Mouse (Mus musculus): ENCODE data around the gene Lats2. TPM values are rescaled to one million over a fixed set of nuclear protein-coding genes. Genes with fewer than 3 reads are reported as not detected.
"Not testable (repeated sequence)": the region's sequence is repeated elsewhere in the genome, so short reads cannot be mapped to it uniquely, and the experiment has no call there.

Lats2 gene
- polyA plus RNA-seq, 1 experiment from 2014 or later = 25.3 TPM

GRCm38 (mm10) chr14:57690681-57691080 lies 67.5 kb downstream of the Lats2 start:
- peaks cover 73% of the 10 kb centered on the region for H3K36me3 ChIP-seq
- H3K9me3 ChIP-seq = no peaks in the 10 kb centered on the region
- no peak overlapping the region for H3K4me2 ChIP-seq
- H3K9ac ChIP-seq = no peak overlapping the region
- ATAC-seq (ENCODE audit: insufficient number of reproducible peaks, insufficient read depth, low FRiP score, low TSS enrichment, low read depth) = no peak
- no peak overlapping the region for H3K27ac ChIP-seq
- 92% methylated on average over 8 of the region's 8 CpGs for WGBS
- no peaks in the 10 kb centered on the region for H3K27me3 ChIP-seq
- H3K4me1 ChIP-seq = no peaks in the 10 kb centered on the region
- H3K4me3 ChIP-seq = no peak overlapping the region

- not testable (repeated sequence) for H3K9ac ChIP-seq; H3K4me2 ChIP-seq; H3K4me3 ChIP-seq; H3K9me3 ChIP-seq; H3K27me3 ChIP-seq; H3K27ac ChIP-seq; H3K4me1 ChIP-seq; ATAC-seq (ENCODE audit: insufficient number of reproducible peaks, insufficient read depth, low FRiP score, low TSS enrichment, low read depth)
- 93% methylated on average over 7 of the region's 7 CpGs for WGBS
- peaks cover 49% of the 10 kb centered on the region for H3K36me3 ChIP-seq
These were observed 70.1 kb downstream of the Lats2 start for GRCm38 (mm10) chr14:57688066-57688465.

GRCm38 (mm10) chr14:57687441-57687840 lies 70.7 kb downstream of the Lats2 start:
- 83% methylated on average over 5 of the region's 5 CpGs for WGBS
- ATAC-seq (ENCODE audit: insufficient number of reproducible peaks, insufficient read depth, low FRiP score, low TSS enrichment, low read depth) = no peak
- H3K4me1 ChIP-seq = no peaks in the 10 kb centered on the region
- peaks cover 45% of the 10 kb centered on the region for H3K36me3 ChIP-seq
- H3K27ac ChIP-seq = no peak overlapping the region
- no peak overlapping the region for H3K9ac ChIP-seq
- H3K4me2 ChIP-seq = no peak overlapping the region
- H3K27me3 ChIP-seq = no peaks in the 10 kb centered on the region
- H3K4me3 ChIP-seq = no peak overlapping the region
- no peaks in the 10 kb centered on the region for H3K9me3 ChIP-seq

- ATAC-seq (ENCODE audit: insufficient number of reproducible peaks, insufficient read depth, low FRiP score, low TSS enrichment, low read depth) = no peak
- Histone ChIP-seq H3K4me2 (no peak overlapping the region), H3K27ac (no peak overlapping the region), H3K4me3 (no peak overlapping the region), H3K27me3 (no peaks in the 10 kb centered on the region), H3K9ac (no peak overlapping the region), H3K9me3 (no peaks in the 10 kb centered on the region), H3K36me3 (peaks cover 40% of the 10 kb centered on the region), H3K4me1 (no peaks in the 10 kb centered on the region)
- 92% methylated on average over 6 of the region's 6 CpGs for WGBS
These were observed 71.5 kb downstream of the Lats2 start for GRCm38 (mm10) chr14:57686647-57687046.

GRCm38 (mm10) chr14:57684579-57684978 lies 73.6 kb downstream of the Lats2 start:
- no peak overlapping the region for H3K4me2 ChIP-seq
- no peak for ATAC-seq (ENCODE audit: insufficient number of reproducible peaks, insufficient read depth, low FRiP score, low TSS enrichment, low read depth)
- no peaks in the 10 kb centered on the region for H3K27me3 ChIP-seq
- H3K9me3 ChIP-seq = no peaks in the 10 kb centered on the region
- 12% methylated on average over 1 of the region's 1 CpGs for WGBS
- H3K4me1 ChIP-seq = no peaks in the 10 kb centered on the region
- H3K4me3 ChIP-seq = no peak overlapping the region
- no peak overlapping the region for H3K9ac ChIP-seq
- H3K27ac ChIP-seq = no peak overlapping the region
- peaks cover 21% of the 10 kb centered on the region for H3K36me3 ChIP-seq

- H3K9me3 ChIP-seq = no peaks in the 10 kb centered on the region
- no peak overlapping the region for H3K4me2 ChIP-seq
- no peak for ATAC-seq (ENCODE audit: insufficient number of reproducible peaks, insufficient read depth, low FRiP score, low TSS enrichment, low read depth)
- H3K27ac ChIP-seq = no peak overlapping the region
- H3K9ac ChIP-seq = no peak overlapping the region
- 84% methylated on average over 4 of the region's 4 CpGs for WGBS
- peaks cover 6% of the 10 kb centered on the region; the same call in 1 of the 2 replicates for H3K36me3 ChIP-seq
- no peaks in the 10 kb centered on the region for H3K27me3 ChIP-seq
- no peaks in the 10 kb centered on the region for H3K4me1 ChIP-seq
- no peak overlapping the region for H3K4me3 ChIP-seq
These were observed 75.4 kb downstream of the Lats2 start for GRCm38 (mm10) chr14:57682751-57683150.

GRCm38 (mm10) chr14:57679958-57680535 lies 78.1 kb downstream of the Lats2 start:
- no peak for ATAC-seq (ENCODE audit: insufficient number of reproducible peaks, insufficient read depth, low FRiP score, low TSS enrichment, low read depth)
- H3K4me2 ChIP-seq = no peak overlapping the region
- no peaks in the 10 kb centered on the region for H3K36me3 ChIP-seq
- H3K4me3 ChIP-seq = no peak overlapping the region
- H3K9ac ChIP-seq = no peak overlapping the region
- no peaks in the 10 kb centered on the region for H3K4me1 ChIP-seq
- WGBS = 35% methylated on average over 5 of the region's 5 CpGs
- H3K27ac ChIP-seq = no peak overlapping the region
- H3K27me3 ChIP-seq = no peaks in the 10 kb centered on the region
- no peaks in the 10 kb centered on the region for H3K9me3 ChIP-seq

GRCm38 (mm10) chr14:57679523-57679922 lies 78.7 kb downstream of the Lats2 start:
- Histone ChIP-seq H3K4me3 (no peak overlapping the region), H3K36me3 (no peaks in the 10 kb centered on the region), H3K27ac (no peak overlapping the region), H3K9me3 (no peaks in the 10 kb centered on the region), H3K4me2 (no peak overlapping the region), H3K4me1 (no peaks in the 10 kb centered on the region), H3K27me3 (no peaks in the 10 kb centered on the region), H3K9ac (no peak overlapping the region)
- 24% methylated on average over 1 of the region's 1 CpGs for WGBS
- ATAC-seq (ENCODE audit: insufficient number of reproducible peaks, insufficient read depth, low FRiP score, low TSS enrichment, low read depth) = no peak

- no peak overlapping the region for H3K4me3 ChIP-seq
- 25% methylated on average over 2 of the region's 2 CpGs for WGBS
- no peaks in the 10 kb centered on the region for H3K36me3 ChIP-seq
- H3K9ac ChIP-seq = no peak overlapping the region
- no peaks in the 10 kb centered on the region for H3K9me3 ChIP-seq
- no peaks in the 10 kb centered on the region for H3K27me3 ChIP-seq
- ATAC-seq (ENCODE audit: insufficient number of reproducible peaks, insufficient read depth, low FRiP score, low TSS enrichment, low read depth) = no peak
- no peak overlapping the region for H3K27ac ChIP-seq
- no peaks in the 10 kb centered on the region for H3K4me1 ChIP-seq
- no peak overlapping the region for H3K4me2 ChIP-seq
These were observed 82.7 kb downstream of the Lats2 start for GRCm38 (mm10) chr14:57675481-57675880.

- H3K36me3 ChIP-seq = no peaks in the 10 kb centered on the region
- H3K4me2 ChIP-seq = peak overlapping the region; percentile 81
- peaks cover 19% of the 10 kb centered on the region for H3K4me1 ChIP-seq
- WGBS = 10% methylated on average over 10 of the region's 10 CpGs
- H3K27me3 ChIP-seq = no peaks in the 10 kb centered on the region
- peak overlapping the region; percentile 95 for H3K9ac ChIP-seq
- no peaks in the 10 kb centered on the region for H3K9me3 ChIP-seq
- peak overlapping the region; percentile 88 for H3K4me3 ChIP-seq
- no peak for ATAC-seq (ENCODE audit: insufficient number of reproducible peaks, insufficient read depth, low FRiP score, low TSS enrichment, low read depth)
- peak overlapping the region; percentile 96 for H3K27ac ChIP-seq
These were observed 92.6 kb downstream of the Lats2 start for GRCm38 (mm10) chr14:57665628-57665950.

- no peaks in the 10 kb centered on the region for H3K27me3 ChIP-seq
- H3K4me2 ChIP-seq = peak within 1 kb of the TSS; percentile 81
- peak within 1 kb of the TSS; percentile 88 for H3K4me3 ChIP-seq
- H3K4me1 ChIP-seq = peaks cover 19% of the 10 kb centered on the region
- H3K9ac ChIP-seq = peak within 1 kb of the TSS; percentile 95
- H3K27ac ChIP-seq = peak within 1 kb of the TSS; percentile 96
- H3K36me3 ChIP-seq = no peaks in the 10 kb centered on the region
- H3K9me3 ChIP-seq = no peaks in the 10 kb centered on the region
- peak; percentile 89 for ATAC-seq (ENCODE audit: insufficient number of reproducible peaks, insufficient read depth, low FRiP score, low TSS enrichment, low read depth)
- under 1% methylated on average over 80 of the region's 80 CpGs for WGBS
These were observed 93.2 kb downstream of the Lats2 start, which contains the start of gene Xpo4 for GRCm38 (mm10) chr14:57664822-57665627. TSS of gene Xpo4 (minus strand) at chr14:57665430.

GRCm38 (mm10) chr14:57664311-57664821 lies 93.8 kb downstream of the Lats2 start:
- peak; percentile 48 for ATAC-seq (ENCODE audit: insufficient number of reproducible peaks, insufficient read depth, low FRiP score, low TSS enrichment, low read depth)
- Histone ChIP-seq H3K27ac (peak overlapping the region; percentile 96), H3K27me3 (no peaks in the 10 kb centered on the region), H3K9ac (peak overlapping the region; percentile 95), H3K4me1 (peaks cover 19% of the 10 kb centered on the region), H3K4me3 (peak overlapping the region; percentile 88), H3K9me3 (no peaks in the 10 kb centered on the region), H3K4me2 (peak overlapping the region; percentile 81), H3K36me3 (no peaks in the 10 kb centered on the region)
- under 1% methylated on average over 19 of the region's 19 CpGs for WGBS

All from embryonic facial prominence, embryonic 13.5 days (tissue).